Mouse (Mus musculus) hindbrain, embryonic 14.5 days (tissue): Measurements from ENCODE around the gene Vmn1r178. TPM values are rescaled to one million over a fixed set of nuclear protein-coding genes. Genes with fewer than 3 reads are reported as not detected.
"Not testable (repeated sequence)": the region's sequence is repeated elsewhere in the genome, so short reads cannot be mapped to it uniquely, and the experiment has no call there.

Experiments
- ATAC-seq: fragments of 200-750 bp; cut with Nextera tagmentation; 2 replicates; pipeline ENCODE4 v1.8.0; 2017; ENCODE audit warnings: moderate number of reproducible peaks, mild to moderate bottlenecking, moderate TSS enrichment, moderate library complexity; ENCODE audit not compliant: low FRiP score
- DNase-seq: peaks from one replicate; pipeline ENCODE4 v3.0.0-alpha.2; 2015; ENCODE audit warnings: low spot score
- H3K27ac ChIP-seq: fragments of 300-500 bp; sonication (generic); 2 replicates; pipeline ENCODE4 v1.5.1; 2014; ENCODE audit warnings: mild to moderate bottlenecking, moderate library complexity
- H3K27me3 ChIP-seq: fragments of 300-500 bp; sonication (generic); 2 replicates; pipeline ENCODE4 v1.6.1; 2014; ENCODE audit warnings: mild to moderate bottlenecking, low read length, mixed read lengths; ENCODE audit not compliant: control insufficient read depth, insufficient read depth
- H3K36me3 ChIP-seq: fragments of 300-500 bp; sonication (generic); replicated peaks from 2 replicates; pipeline ENCODE4 v1.6.1; 2014; ENCODE audit not compliant: control insufficient read depth, insufficient read depth
- H3K4me1 ChIP-seq: fragments of 300-500 bp; sonication (generic); replicated peaks from 2 replicates; pipeline ENCODE4 v1.6.1; 2014; ENCODE audit warnings: antibody characterized with exemption, low read length, mixed read lengths; ENCODE audit not compliant: control insufficient read depth, insufficient read depth
- H3K4me2 ChIP-seq: fragments of 300-500 bp; sonication (generic); replicated peaks from 2 replicates; pipeline ENCODE4 v1.6.1; 2014; ENCODE audit warnings: mild to moderate bottlenecking, moderate library complexity
- H3K4me3 ChIP-seq: fragments of 300-500 bp; sonication (generic); replicated peaks from 2 replicates; pipeline ENCODE4 v1.5.1; 2014; ENCODE audit warnings: mild to moderate bottlenecking, low read length
- H3K9ac ChIP-seq: fragments of 300-500 bp; sonication (generic); 2 replicates; pipeline ENCODE4 v1.6.1; 2014
- H3K9me3 ChIP-seq: fragments of 300-500 bp; sonication (generic); 2 replicates; pipeline ENCODE4 v1.6.1; 2016; ENCODE audit warnings: low read length; ENCODE audit not compliant: control insufficient read depth
- WGBS: fragments of 180-500 bp; shearing (Covaris S2); extraction: QIAGEN DNeasy Blood & Tissue Kit; methylation state at CpG from one replicate; pipeline ENCODE4 v1.1.7; 2014; 5-methylcytosine and 5-hydroxymethylcytosine counted together
- polyA plus RNA-seq: library from polyadenylated mRNA; unstranded; fragments of >200 nt; fragmentation: Nextera tagmentation; extraction: Ambion mirVana; gene quantifications from 2 replicates; pipeline ENCODE4 v1.2.1, GENCODE M21; 2014

Vmn1r178 gene
- polyA plus RNA-seq, result not detected in 2 replicates

GRCm38 (mm10) chr7:23891709-23892108 lies at the start of gene Vmn1r178:
Vmn1r178 (plus strand) TSS chr7:23892009.
- no peaks in the 10 kb centered on the region for H3K36me3 ChIP-seq
- H3K4me2 ChIP-seq, result no peak within 1 kb of the TSS
- no peaks in the 10 kb centered on the region for H3K27me3 ChIP-seq
- WGBS, result 91% methylated on average over 1 of the region's 1 CpGs
- peaks cover 31% of the 10 kb centered on the region for H3K9me3 ChIP-seq
- no peak within 1 kb of the TSS for H3K4me3 ChIP-seq
- no peak within 1 kb of the TSS for H3K9ac ChIP-seq
- ATAC-seq (no peak), DNase-seq (no peak)
- no peaks in the 10 kb centered on the region for H3K4me1 ChIP-seq
- H3K27ac ChIP-seq, result no peak within 1 kb of the TSS

DNA sequence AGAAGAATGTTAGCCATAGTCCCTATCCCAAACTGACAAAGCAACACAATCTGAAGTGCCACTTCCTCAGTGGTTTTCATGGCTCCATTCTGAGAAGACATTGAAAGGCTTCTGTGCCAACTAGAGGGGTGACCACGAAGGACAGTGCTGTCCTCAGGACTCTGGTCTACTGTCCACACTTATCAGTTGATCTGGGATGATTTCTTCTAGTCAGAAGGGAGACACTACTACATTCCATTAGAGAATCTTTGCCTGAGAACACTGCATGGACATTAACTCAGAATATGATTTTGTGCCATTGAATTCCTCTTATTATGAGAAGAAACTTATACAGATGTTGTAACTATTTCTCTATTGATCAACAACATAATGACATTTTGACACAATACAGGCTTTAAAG lies 25.5 kb upstream of the Vmn1r178 start, which contains the start of gene Vmn1r177:
Gene Vmn1r177, minus strand, starts transcription at position 101 of the 400 bp plus-strand sequence.
- H3K4me2 ChIP-seq, H3K9me3 ChIP-seq, H3K4me1 ChIP-seq, H3K9ac ChIP-seq, H3K27me3 ChIP-seq, H3K36me3 ChIP-seq, DNase-seq, H3K27ac ChIP-seq, ATAC-seq, H3K4me3 ChIP-seq: not testable (repeated sequence)
- 28% methylated on average over 1 of the region's 1 CpGs for WGBS

DNA sequence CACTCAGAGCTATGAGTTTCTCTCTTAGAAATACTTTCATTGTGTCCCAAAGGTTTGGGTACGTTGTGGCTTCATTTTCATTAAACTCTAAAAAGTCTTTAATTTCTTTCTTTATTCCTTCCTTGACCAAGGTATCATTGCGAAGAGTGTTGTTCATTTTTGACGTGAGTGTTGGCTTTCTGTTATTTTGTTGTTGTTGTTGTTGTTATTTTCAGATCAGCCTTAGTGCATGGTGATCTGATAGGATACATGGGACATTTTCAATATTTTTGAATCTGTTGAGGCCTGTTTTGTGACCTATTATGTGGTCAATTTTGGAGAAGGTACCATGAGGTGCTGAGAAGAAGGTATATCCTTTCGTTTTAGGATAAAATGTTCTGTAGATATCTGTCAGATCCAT lies 14.9 kb upstream of the Vmn1r178 start:
- not testable (repeated sequence) for H3K27ac ChIP-seq

GRCm38 (mm10) chr7:23926678-23927077 lies 34.9 kb downstream of the Vmn1r178 start, which contains the start of gene Vmn1r179:
Vmn1r179 (plus strand) TSS chr7:23926978.
- ATAC-seq, result no peak
- 52% methylated on average over 2 of the region's 2 CpGs for WGBS
- Histone ChIP-seq H3K9me3 (peaks cover 31% of the 10 kb centered on the region), H3K27ac (no peak within 1 kb of the TSS), H3K36me3 (no peaks in the 10 kb centered on the region), H3K4me2 (no peak within 1 kb of the TSS), H3K4me1 (no peaks in the 10 kb centered on the region), H3K4me3 (no peak within 1 kb of the TSS), H3K9ac (no peak within 1 kb of the TSS), H3K27me3 (no peaks in the 10 kb centered on the region)
- no peak for DNase-seq

More for the DNA sequence above, 14.9 kb upstream of the Vmn1r178 start:
- 64% methylated on average over 3 of the region's 4 CpGs for WGBS
- H3K27me3 ChIP-seq, H3K4me3 ChIP-seq, H3K36me3 ChIP-seq, DNase-seq, H3K4me2 ChIP-seq, ATAC-seq, H3K9ac ChIP-seq, H3K9me3 ChIP-seq, H3K4me1 ChIP-seq: not testable (repeated sequence)

Other genes with a start within 250 kb of the Vmn1r178 start
- gene Vmn1r172, start 233.7 kb upstream of the Vmn1r178 start, polyA plus RNA-seq, result not detected in 2 replicates
- not detected in 2 replicates for gene Vmn1r173, start 191.3 kb upstream of the Vmn1r178 start, polyA plus RNA-seq
- gene Vmn1r174, start 139.7 kb upstream of the Vmn1r178 start, polyA plus RNA-seq, result not detected in 2 replicates
- not detected in 2 replicates for gene Vmn1r175, start 81.4 kb upstream of the Vmn1r178 start, polyA plus RNA-seq
- not detected in 2 replicates for gene Vmn1r176, start 54.6 kb upstream of the Vmn1r178 start, polyA plus RNA-seq
- gene Vmn1r177, start 25.6 kb upstream of the Vmn1r178 start, polyA plus RNA-seq, result not detected in 2 replicates
- gene Vmn1r179, start 35.0 kb downstream of the Vmn1r178 start, polyA plus RNA-seq, result not detected in 2 replicates
- not detected in 2 replicates for gene Vmn1r180, start 58.6 kb downstream of the Vmn1r178 start, polyA plus RNA-seq
- not detected in 2 replicates for gene Vmn1r181, start 82.6 kb downstream of the Vmn1r178 start, polyA plus RNA-seq
- not detected in 2 replicates for gene V1rd19, start 109.7 kb downstream of the Vmn1r178 start, polyA plus RNA-seq
- gene Vmn1r183, start 161.2 kb downstream of the Vmn1r178 start, polyA plus RNA-seq, result not detected in 2 replicates
- 34.3 and 39.6 TPM in 2 replicates for gene Zfp180, start 189.9 kb downstream of the Vmn1r178 start, polyA plus RNA-seq
- 8.5 and 9.0 TPM in 2 replicates for gene Zfp112, start 220.3 kb downstream of the Vmn1r178 start, polyA plus RNA-seq
- 26.1 and 28.8 TPM in 2 replicates for gene Zfp235, start 242.2 kb downstream of the Vmn1r178 start, polyA plus RNA-seq